Mouse (Mus musculus) gastrocnemius, adult 8-10 months (tissue): ENCODE data around the gene Ganab. TPM values are rescaled to one million over a fixed set of nuclear protein-coding genes. Genes with fewer than 3 reads are reported as not detected.

ENCODE experiments used
- DNase-seq, 2 experiments: peaks; one replicate each; pipeline ENCODE4 v3.0.0; 2022; ENCODE audit warnings: low spot score in 2 of 2
- microRNA-seq: library from miRNA; unstranded; fragments of <30 nt; microRNA quantifications from one replicate; pipeline ENCODE4 v1.2.0, GENCODE M21; 2022
- total RNA-seq, 4 experiments: library from RNA; stranded (reverse); gene quantifications; 2 replicates each; pipeline ENCODE4 v1.2.4; 2022

The Ganab gene
- total RNA-seq, 4 experiments from 2014 or later: 15.2 to 20.1 (median 18.9) TPM

- DNase-seq: no peak
Observed at GRCm38 (mm10) chr19:8966198-8966589, 68.3 kb downstream of the Ganab start.

Small RNA genes within 50 kb of the gene (microRNA-seq; reads per million reads assigned to microRNA genes)
- gene Mir5136: not detected

Other genes starting within 250 kb of the Ganab start
- not detected for gene Chrm1, start 234.3 kb upstream of the Ganab start, total RNA-seq
- 10 to 100 TPM; 29.7 to 37.0 (median 31.1) TPM for gene Slc3a2, start 174.7 kb upstream of the Ganab start, total RNA-seq
- 10 to 100 TPM; 14.0 to 16.7 (median 14.9) TPM for gene Wdr74, start 162.2 kb upstream of the Ganab start, total RNA-seq
- gene 1700092M07Rik, start 157.4 kb upstream of the Ganab start, total RNA-seq: not detected
- gene Stx5a, start 156.7 kb upstream of the Ganab start, total RNA-seq: 10 to 100 TPM; 12.3 to 19.8 (median 14.9) TPM
- gene Nxf1, start 141.0 kb upstream of the Ganab start, total RNA-seq: 10 to 100 TPM; 24.0 to 34.0 (median 27.7) TPM
- gene Tmem223, start 127.1 kb upstream of the Ganab start, total RNA-seq: 100 to 1,000 TPM in 3 of 4 experiments, 10 to 100 TPM in 1; 99.3 to 133 (median 107) TPM
- gene Tmem179b, start 123.6 kb upstream of the Ganab start, total RNA-seq: 10 to 100 TPM in 1 of 4 experiments, 1 to 10 TPM in 3; 6.9 to 10.3 (median 8.8) TPM
- gene Taf6l, start 111.7 kb upstream of the Ganab start, total RNA-seq: 1 to 10 TPM; 3.6 to 5.0 (median 4.6) TPM
- 10 to 100 TPM; 36.0 to 42.5 (median 37.7) TPM for gene Polr2g, start 99.5 kb upstream of the Ganab start, total RNA-seq
- 1 to 10 TPM in 1 of 4 experiments, under 1 TPM in 3; 0.82 to 1.1 (median 0.90) TPM for gene Zbtb3, start 95.5 kb upstream of the Ganab start, total RNA-seq
- gene Ttc9c, start 78.7 kb upstream of the Ganab start, total RNA-seq: 10 to 100 TPM; 11.4 to 12.7 (median 11.9) TPM
- gene Hnrnpul2, start 78.1 kb upstream of the Ganab start, total RNA-seq: 10 to 100 TPM; 38.1 to 45.6 (median 44.3) TPM
- gene AC129217.1, start 68.3 kb upstream of the Ganab start, total RNA-seq: 1 to 10 TPM in 1 of 4 experiments, not detected in 3; 2.0 TPM
- 10 to 100 TPM; 14.7 to 23.9 (median 20.0) TPM for gene Bscl2, start 60.6 kb upstream of the Ganab start, total RNA-seq
- not detected for gene Gng3, start 58.9 kb upstream of the Ganab start, total RNA-seq
- 1 to 10 TPM; 5.3 to 8.8 (median 7.0) TPM for gene Lrrn4cl, start 47.3 kb upstream of the Ganab start, total RNA-seq
- 100 to 1,000 TPM; 207 to 248 (median 231) TPM for gene Ubxn1, start 26.6 kb upstream of the Ganab start, total RNA-seq
- 10 to 100 TPM; 58.7 to 74.6 (median 65.3) TPM for gene Uqcc3, start 17.1 kb upstream of the Ganab start, total RNA-seq
- 1 to 10 TPM in 2 of 4 experiments, under 1 TPM in 2; 0.54 to 7.3 (median 1.7) TPM for gene Lbhd1, start 14.3 kb upstream of the Ganab start, total RNA-seq
- not detected for gene Gm49403, start 14.1 kb upstream of the Ganab start, total RNA-seq
- 10 to 100 TPM; 13.8 to 16.3 (median 15.9) TPM for gene 1810009A15Rik, start 9.2 kb upstream of the Ganab start, total RNA-seq
- gene Gm49416, start 9.1 kb upstream of the Ganab start, total RNA-seq: 1 to 10 TPM in 3 of 4 experiments, not detected in 1; 2.6 to 5.7 (median 2.9) TPM
- 10 to 100 TPM; 10.3 to 13.0 (median 11.3) TPM for gene Ints5, start 5.1 kb upstream of the Ganab start, total RNA-seq
- gene B3gat3, start 22.3 kb downstream of the Ganab start, total RNA-seq: 10 to 100 TPM; 36.8 to 39.0 (median 38.1) TPM
- 1 to 10 TPM; 7.2 to 9.4 (median 8.7) TPM for gene Rom1, start 31.3 kb downstream of the Ganab start, total RNA-seq
- gene Eml3, start 31.5 kb downstream of the Ganab start, total RNA-seq: 1 to 10 TPM; 3.5 to 4.7 (median 4.3) TPM
- 10 to 100 TPM; 21.0 to 25.7 (median 23.4) TPM for gene Mta2, start 43.8 kb downstream of the Ganab start, total RNA-seq
- 10 to 100 TPM in 1 of 4 experiments, 1 to 10 TPM in 3; 7.8 to 11.8 (median 9.0) TPM for gene Tut1, start 55.8 kb downstream of the Ganab start, total RNA-seq
- gene Eef1g, start 69.0 kb downstream of the Ganab start, total RNA-seq: 100 to 1,000 TPM; 411 to 454 (median 425) TPM
- 100 to 1,000 TPM; 249 to 267 (median 253) TPM for gene Ahnak, start 91.2 kb downstream of the Ganab start, total RNA-seq
- gene Scgb1a1, start 189.9 kb downstream of the Ganab start, total RNA-seq: not detected
- gene Asrgl1, start 237.6 kb downstream of the Ganab start, total RNA-seq: 10 to 100 TPM; 33.7 to 48.2 (median 36.1) TPM